Mouse (Mus musculus) stomach, embryonic 16.5 days (tissue): ENCODE results near the gene Col8a1. TPM values are rescaled to one million over a fixed set of nuclear protein-coding genes. Genes with fewer than 3 reads are reported as not detected.

Experiments used
- ATAC-seq: fragments of 200-750 bp; cut with Nextera tagmentation; 2 replicates; pipeline ENCODE4 v1.8.0; 2017; ENCODE audit warnings: moderate number of reproducible peaks, moderate TSS enrichment; ENCODE audit not compliant: insufficient read depth, low FRiP score
- H3K27ac ChIP-seq: fragments of 300-500 bp; sonication (generic); 2 replicates; pipeline ENCODE4 v1.5.1; 2014; ENCODE audit warnings: low read length
- H3K27me3 ChIP-seq: fragments of 300-500 bp; sonication (generic); 2 replicates; pipeline ENCODE4 v1.6.1; 2014; ENCODE audit warnings: low read length, control low read depth, mixed read lengths; ENCODE audit not compliant: control insufficient read depth, insufficient read depth
- H3K36me3 ChIP-seq: fragments of 300-500 bp; sonication (generic); 2 replicates; pipeline ENCODE4 v1.6.1; 2014; ENCODE audit warnings: low read length; ENCODE audit not compliant: control insufficient read depth, insufficient read depth
- H3K4me1 ChIP-seq: fragments of 300-500 bp; sonication (generic); 2 replicates; pipeline ENCODE4 v1.6.1; 2014; ENCODE audit warnings: low read length, control low read depth, mixed read lengths; ENCODE audit not compliant: control insufficient read depth, insufficient read depth
- H3K4me2 ChIP-seq: fragments of 300-500 bp; sonication (generic); 2 replicates; pipeline ENCODE4 v1.6.1; 2014; ENCODE audit warnings: low read depth, low read length, mixed read lengths
- H3K4me3 ChIP-seq: fragments of 300-500 bp; sonication (generic); replicated peaks from 2 replicates; pipeline ENCODE4 v1.5.1; 2014; ENCODE audit warnings: mild to moderate bottlenecking, low read length
- H3K9ac ChIP-seq: fragments of 300-500 bp; sonication (generic); 2 replicates; pipeline ENCODE4 v1.6.1; 2014; ENCODE audit warnings: low read length
- H3K9me3 ChIP-seq: fragments of 300-500 bp; sonication (generic); replicated peaks from 2 replicates; pipeline ENCODE4 v1.6.1; 2016; ENCODE audit warnings: low read length, control low read depth; ENCODE audit not compliant: control insufficient read depth
- WGBS: fragments of 180-500 bp; shearing (Covaris S2); extraction: QIAGEN DNeasy Blood & Tissue Kit; methylation state at CpG from one replicate; pipeline ENCODE4 v1.1.7; 2014; 5-methylcytosine and 5-hydroxymethylcytosine counted together
- polyA plus RNA-seq: library from polyadenylated mRNA; unstranded; fragments of >200 nt; fragmentation: Nextera tagmentation; extraction: Ambion mirVana; gene quantifications from 2 replicates; pipeline ENCODE4 v1.2.1, GENCODE M21; 2015

Gene Col8a1
- polyA plus RNA-seq, 1 experiment from 2014 or later: 15.8 TPM

- H3K27me3 ChIP-seq: no peaks in the 10 kb centered on the region
- H3K36me3 ChIP-seq: no peaks in the 10 kb centered on the region
- WGBS: 57% methylated on average over 2 of the region's 2 CpGs
- no peak for ATAC-seq
- H3K27ac ChIP-seq: no peak overlapping the region
- H3K4me3 ChIP-seq: no peak overlapping the region
- no peak overlapping the region for H3K9ac ChIP-seq
- H3K4me1 ChIP-seq: 0 out of 2 replicates have a peak, but pooled peaks cover 9% of the 10 kb centered on the region
- H3K9me3 ChIP-seq: no peaks in the 10 kb centered on the region
- no peak overlapping the region for H3K4me2 ChIP-seq
Measured at GRCm38 (mm10) chr16:57750549-57750948, 4.0 kb downstream of the Col8a1 start.

GRCm38 (mm10) chr16:57748093-57748492 is 6.4 kb downstream of the Col8a1 start:
- Histone ChIP-seq H3K27me3 (no peaks in the 10 kb centered on the region), H3K36me3 (no peaks in the 10 kb centered on the region), H3K9ac (no peak overlapping the region), H3K4me2 (no peak overlapping the region), H3K4me1 (no peaks in the 10 kb centered on the region), H3K27ac (peak overlapping the region; percentile 58), H3K9me3 (no peaks in the 10 kb centered on the region), H3K4me3 (no peak overlapping the region)
- ATAC-seq: no peak
- 45% methylated on average over 3 of the region's 3 CpGs for WGBS

GRCm38 (mm10) chr16:57747357-57748056 is 7.0 kb downstream of the Col8a1 start:
- peak; percentile 79; the same call in 1 of the 2 replicates for ATAC-seq
- peak overlapping the region; percentile 76 for H3K27ac ChIP-seq
- H3K36me3 ChIP-seq: no peaks in the 10 kb centered on the region
- H3K9ac ChIP-seq: no peak overlapping the region
- H3K9me3 ChIP-seq: no peaks in the 10 kb centered on the region
- no peaks in the 10 kb centered on the region for H3K27me3 ChIP-seq
- 42% methylated on average over 2 of the region's 2 CpGs for WGBS
- H3K4me1 ChIP-seq: no peaks in the 10 kb centered on the region
- no peak overlapping the region for H3K4me2 ChIP-seq
- no peak overlapping the region for H3K4me3 ChIP-seq

- no peak for ATAC-seq
- H3K4me3 ChIP-seq: no peak overlapping the region
- H3K27me3 ChIP-seq: no peaks in the 10 kb centered on the region
- H3K36me3 ChIP-seq: no peaks in the 10 kb centered on the region
- H3K9ac ChIP-seq: no peak overlapping the region
- no peak overlapping the region for H3K4me2 ChIP-seq
- H3K4me1 ChIP-seq: no peaks in the 10 kb centered on the region
- no peak overlapping the region for H3K27ac ChIP-seq
- 82% methylated on average over 3 of the region's 3 CpGs for WGBS
- no peaks in the 10 kb centered on the region for H3K9me3 ChIP-seq
Measured at GRCm38 (mm10) chr16:57740169-57740568, 14.4 kb downstream of the Col8a1 start.

- no peak overlapping the region for H3K27ac ChIP-seq
- no peak overlapping the region for H3K9ac ChIP-seq
- H3K9me3 ChIP-seq: no peaks in the 10 kb centered on the region
- H3K4me2 ChIP-seq: no peak overlapping the region
- ATAC-seq: no peak
- no peaks in the 10 kb centered on the region for H3K4me1 ChIP-seq
- no peaks in the 10 kb centered on the region for H3K36me3 ChIP-seq
- WGBS: 95% methylated on average over 2 of the region's 2 CpGs
- H3K4me3 ChIP-seq: no peak overlapping the region
- H3K27me3 ChIP-seq: no peaks in the 10 kb centered on the region
Measured at GRCm38 (mm10) chr16:57734942-57735341, 19.6 kb downstream of the Col8a1 start.

GRCm38 (mm10) chr16:57733545-57733944 is 21.0 kb downstream of the Col8a1 start:
- no peak for ATAC-seq
- Histone ChIP-seq H3K9me3 (no peaks in the 10 kb centered on the region), H3K9ac (no peak overlapping the region), H3K4me2 (no peak overlapping the region), H3K27ac (no peak overlapping the region), H3K4me3 (no peak overlapping the region), H3K4me1 (no peaks in the 10 kb centered on the region), H3K36me3 (no peaks in the 10 kb centered on the region), H3K27me3 (no peaks in the 10 kb centered on the region)
- 50% methylated on average over 1 of the region's 1 CpGs for WGBS

GRCm38 (mm10) chr16:57733139-57733538 is 21.4 kb downstream of the Col8a1 start:
- Histone ChIP-seq H3K9ac (no peak overlapping the region), H3K9me3 (no peaks in the 10 kb centered on the region), H3K36me3 (no peaks in the 10 kb centered on the region), H3K27ac (no peak overlapping the region), H3K4me1 (no peaks in the 10 kb centered on the region), H3K4me3 (no peak overlapping the region), H3K4me2 (no peak overlapping the region), H3K27me3 (no peaks in the 10 kb centered on the region)
- ATAC-seq: no peak
- 80% methylated on average over 3 of the region's 3 CpGs for WGBS

GRCm38 (mm10) chr16:57724978-57725377 is 29.6 kb downstream of the Col8a1 start:
- H3K9ac ChIP-seq: no peak overlapping the region
- no peak for ATAC-seq
- no peak overlapping the region for H3K4me2 ChIP-seq

GRCm38 (mm10) chr16:57718982-57719381 is 35.6 kb downstream of the Col8a1 start:
- Histone ChIP-seq H3K9me3 (no peaks in the 10 kb centered on the region), H3K4me1 (no peaks in the 10 kb centered on the region), H3K27me3 (no peaks in the 10 kb centered on the region), H3K9ac (no peak overlapping the region), H3K4me3 (no peak overlapping the region), H3K27ac (no peak overlapping the region), H3K36me3 (no peaks in the 10 kb centered on the region), H3K4me2 (no peak overlapping the region)
- WGBS: 78% methylated on average over 2 of the region's 2 CpGs
- no peak for ATAC-seq

More at GRCm38 (mm10) chr16:57724978-57725377, 29.6 kb downstream of the Col8a1 start:
- no peaks in the 10 kb centered on the region for H3K4me1 ChIP-seq
- H3K4me3 ChIP-seq: no peak overlapping the region
- H3K36me3 ChIP-seq: no peaks in the 10 kb centered on the region
- no peaks in the 10 kb centered on the region for H3K27me3 ChIP-seq
- WGBS: 31% methylated on average over 3 of the region's 3 CpGs
- peaks cover 4% of the 10 kb centered on the region; the same call in 1 of the 2 replicates for H3K9me3 ChIP-seq
- no peak overlapping the region for H3K27ac ChIP-seq
